Mouse (Mus musculus) CH12.LX (cell line): ENCODE measurements around the gene Samd4b. TPM values are rescaled to one million over a fixed set of nuclear protein-coding genes. Genes with fewer than 3 reads are reported as not detected.

Experiments used
- DNase-seq: peaks from one replicate; pipeline ENCODE4 v3.0.0-alpha.2; 2013; ENCODE audit errors: extremely low read depth
- H3K27ac ChIP-seq: 2 replicates; pipeline ENCODE4 v1.5.1; 2012; ENCODE audit warnings: low read depth, mild to moderate bottlenecking, control low read depth, moderate library complexity; ENCODE audit not compliant: insufficient read depth
- H3K27me3 ChIP-seq: replicated peaks from 2 replicates; pipeline ENCODE3; 2012; ENCODE audit warnings: inconsistent platforms
- H3K36me3 ChIP-seq, 2 experiments: replicated peaks in 1 of 2; 2 replicates each; pipeline versions ENCODE3 to v1.6.1; 2012; ENCODE audit warnings: inconsistent platforms in 1 of 2, low read length in 1 of 2, mild to moderate bottlenecking in 1 of 2, mixed read lengths in 1 of 2, moderate library complexity in 1 of 2; ENCODE audit not compliant: control insufficient read depth in 1 of 2, insufficient read depth in 1 of 2
- H3K4me1 ChIP-seq, 2 experiments: 2 replicates each; pipeline ENCODE4 v1.6.1; 2012; ENCODE audit warnings: inconsistent platforms in 1 of 2, moderate library complexity in 1 of 2; ENCODE audit not compliant: insufficient read depth in 2 of 2, control insufficient read depth in 1 of 2
- H3K4me2 ChIP-seq: 2 replicates; pipeline ENCODE4 v1.6.1; 2012; ENCODE audit warnings: low read depth, mild to moderate bottlenecking, control low read depth; ENCODE audit not compliant: poor library complexity, insufficient read depth, severe bottlenecking
- H3K4me3 ChIP-seq, 3 experiments: fragments of 150-350 bp in 1 of 3; sonication (generic) in 1 of 3; replicated peaks in 1 of 3; 2 replicates each; pipeline versions ENCODE3 to v1.5.1; 2011 to 2012; ENCODE audit warnings: low read depth in 2 of 3, low read length in 2 of 3, mild to moderate bottlenecking in 2 of 3, moderate library complexity in 2 of 3, control low read depth in 1 of 3, improper control_type of control experiment in 1 of 3, inconsistent platforms in 1 of 3, mixed read lengths in 1 of 3; ENCODE audit not compliant: poor library complexity in 1 of 3
- H3K79me2 ChIP-seq: replicated peaks from 2 replicates; pipeline ENCODE4 v1.6.1; 2012; ENCODE audit warnings: mild to moderate bottlenecking, moderate library complexity; ENCODE audit not compliant: control insufficient read depth, poor library complexity, insufficient read depth, severe bottlenecking; ENCODE audit errors: extremely low read depth
- H3K9ac ChIP-seq: 2 replicates; pipeline ENCODE4 v1.6.1; 2012; ENCODE audit warnings: low read depth, mild to moderate bottlenecking, control low read depth, moderate library complexity; ENCODE audit not compliant: insufficient read depth
- H3K9me3 ChIP-seq: replicated peaks from 2 replicates; pipeline ENCODE3; 2012; ENCODE audit warnings: low read length, inconsistent platforms, mixed read lengths
- BHLHE40 ChIP-seq: IDR thresholded peaks from 2 replicates; pipeline ENCODE4 v1.6.1; 2011; ENCODE audit warnings: mild to moderate bottlenecking, low read depth, low read length, improper control_type of control experiment
- CHD2 ChIP-seq: IDR thresholded peaks from 2 replicates; pipeline ENCODE4 v1.6.1; 2011; ENCODE audit warnings: low read length, improper control_type of control experiment
- E2F4 ChIP-seq: IDR thresholded peaks from 2 replicates; pipeline ENCODE4 v1.6.1; 2011; ENCODE audit warnings: low read depth, low read length, improper control_type of control experiment; ENCODE audit not compliant: insufficient replicate concordance
- ETS1 ChIP-seq: conservative IDR thresholded peaks from 2 replicates; pipeline ENCODE4 v1.6.1; 2012; ENCODE audit warnings: low read depth, mild to moderate bottlenecking, inconsistent platforms, low read length, improper control_type of control experiment, moderate library complexity
- GABPA ChIP-seq: IDR thresholded peaks from 2 replicates; pipeline ENCODE4 v1.6.1; 2012; ENCODE audit warnings: low read depth, low read length, improper control_type of control experiment, inconsistent platforms; ENCODE audit not compliant: insufficient replicate concordance
- HCFC1 ChIP-seq: IDR thresholded peaks from 2 replicates; pipeline ENCODE4 v1.6.1; 2012; ENCODE audit warnings: low read depth, mild to moderate bottlenecking, inconsistent platforms, low read length, improper control_type of control experiment
- IRF4 ChIP-seq: IDR thresholded peaks from 2 replicates; pipeline ENCODE4 v1.6.1; 2014; ENCODE audit warnings: low read depth, mild to moderate bottlenecking, inconsistent platforms, low read length, improper control_type of control experiment
- JUND ChIP-seq: conservative IDR thresholded peaks from 2 replicates; pipeline ENCODE4 v1.6.1; 2011; ENCODE audit warnings: low read depth, low read length, improper control_type of control experiment
- MAX ChIP-seq: IDR thresholded peaks from 2 replicates; pipeline ENCODE4 v1.6.1; 2011; ENCODE audit warnings: low read length, improper control_type of control experiment
- MAZ ChIP-seq: IDR thresholded peaks from 2 replicates; pipeline ENCODE4 v1.6.1; 2012; ENCODE audit warnings: low read depth, mild to moderate bottlenecking, inconsistent platforms, low read length, improper control_type of control experiment, moderate library complexity
- MEF2A ChIP-seq: IDR thresholded peaks from 2 replicates; pipeline ENCODE4 v1.6.1; 2014; ENCODE audit warnings: low read depth, mild to moderate bottlenecking, inconsistent platforms, low read length, improper control_type of control experiment, borderline replicate concordance
- MYC ChIP-seq: IDR thresholded peaks from 2 replicates; pipeline ENCODE4 v1.6.1; 2011; ENCODE audit warnings: low read depth, mild to moderate bottlenecking, improper control_type of control experiment, low read length
- NELFE ChIP-seq: IDR thresholded peaks from 2 replicates; pipeline ENCODE4 v1.6.1; 2011; ENCODE audit warnings: low read depth, low read length, improper control_type of control experiment
- NRF1 ChIP-seq: IDR thresholded peaks from 2 replicates; pipeline ENCODE4 v1.6.1; 2014; ENCODE audit warnings: low read depth, mild to moderate bottlenecking, inconsistent platforms, low read length, improper control_type of control experiment, moderate library complexity
- POLR2A ChIP-seq: IDR thresholded peaks from 2 replicates; pipeline ENCODE4 v1.6.1; 2011; ENCODE audit warnings: low read depth, mild to moderate bottlenecking, improper control_type of control experiment, low read length
- POLR2AphosphoS2 ChIP-seq: IDR thresholded peaks from 2 replicates; pipeline ENCODE4 v1.6.1; 2011; ENCODE audit warnings: low read depth, low read length, improper control_type of control experiment
- RAD21 ChIP-seq: IDR thresholded peaks from 2 replicates; pipeline ENCODE4 v1.6.1; 2011; ENCODE audit warnings: low read depth, mild to moderate bottlenecking, low read length, improper control_type of control experiment, moderate library complexity
- RCOR1 ChIP-seq: conservative IDR thresholded peaks from 2 replicates; pipeline ENCODE4 v1.6.1; 2012; ENCODE audit warnings: low read depth, mild to moderate bottlenecking, inconsistent platforms, low read length, improper control_type of control experiment
- SIN3A ChIP-seq: IDR thresholded peaks from 2 replicates; pipeline ENCODE4 v1.6.1; 2012; ENCODE audit warnings: low read length, improper control_type of control experiment, inconsistent platforms
- SMC3 ChIP-seq: IDR thresholded peaks from 2 replicates; pipeline ENCODE4 v1.6.1; 2011; ENCODE audit warnings: low read depth, low read length, improper control_type of control experiment
- TBP ChIP-seq: conservative IDR thresholded peaks from 2 replicates; pipeline ENCODE4 v1.6.1; 2011; ENCODE audit warnings: low read depth, low read length, improper control_type of control experiment
- UBTF ChIP-seq: IDR thresholded peaks from 2 replicates; pipeline ENCODE4 v1.6.1; 2012; ENCODE audit warnings: low read depth, mild to moderate bottlenecking, inconsistent platforms, low read length, improper control_type of control experiment, moderate library complexity
- USF1 ChIP-seq: IDR thresholded peaks from 2 replicates; pipeline ENCODE4 v1.6.1; 2014; ENCODE audit warnings: low read depth, mild to moderate bottlenecking, inconsistent platforms, low read length, improper control_type of control experiment
- USF2 ChIP-seq: conservative IDR thresholded peaks from 2 replicates; pipeline ENCODE4 v1.6.1; 2011; ENCODE audit warnings: low read depth, low read length, improper control_type of control experiment
- ZKSCAN1 ChIP-seq: IDR thresholded peaks from 2 replicates; pipeline ENCODE4 v1.6.1; 2012; ENCODE audit warnings: low read depth, inconsistent platforms, low read length, improper control_type of control experiment, borderline replicate concordance
- ZMIZ1 ChIP-seq: IDR thresholded peaks from 2 replicates; pipeline ENCODE4 v1.6.1; 2012; ENCODE audit warnings: low read depth, mild to moderate bottlenecking, inconsistent platforms, low read length, improper control_type of control experiment
- ZNF384 ChIP-seq: IDR thresholded peaks from 2 replicates; pipeline ENCODE4 v1.6.1; 2012; ENCODE audit warnings: low read depth, low read length, improper control_type of control experiment, inconsistent platforms
- dilution Hi-C: fragments of 300-500 bp; cut with MboI; formaldehyde crosslinking; loops from 2 replicates; pipeline ENCODE4 v1.14.3; 2020; ENCODE audit warnings: low sequenced_read_pairs; ENCODE audit not compliant: extremely low pct_unique_long_range_greater_than_20kb, extremely low pct_ligation_motif_present
- in situ Hi-C: fragments of 300-500 bp; cut with MboI; formaldehyde crosslinking; loops from 3 replicates; pipeline ENCODE4 v1.14.3; 2019; ENCODE audit warnings: low sequenced_read_pairs, low pct_ligation_motif_present, low pct_unique_long_range_greater_than_20kb, mixed read lengths
- polyA plus RNA-seq: library from polyadenylated mRNA; unstranded; fragments of >175 nt; gene quantifications from 2 replicates; pipeline ENCODE4 v1.2.1, GENCODE M21; 2012; ENCODE audit warnings: low read depth; ENCODE audit not compliant: insufficient read length
- total RNA-seq, 2 experiments: library from RNA; depleted of rRNA; stranded (reverse); fragments of 300-350 nt in 1 of 2; fragments of >200 nt in 1 of 2; gene quantifications; 2 replicates each; pipeline ENCODE4 v1.2.3; 2012 to 2014

The Samd4b gene
- total and polyA plus RNA-seq, 3 experiments = 3.7 to 24.6 (median 10.0) TPM

DNA sequence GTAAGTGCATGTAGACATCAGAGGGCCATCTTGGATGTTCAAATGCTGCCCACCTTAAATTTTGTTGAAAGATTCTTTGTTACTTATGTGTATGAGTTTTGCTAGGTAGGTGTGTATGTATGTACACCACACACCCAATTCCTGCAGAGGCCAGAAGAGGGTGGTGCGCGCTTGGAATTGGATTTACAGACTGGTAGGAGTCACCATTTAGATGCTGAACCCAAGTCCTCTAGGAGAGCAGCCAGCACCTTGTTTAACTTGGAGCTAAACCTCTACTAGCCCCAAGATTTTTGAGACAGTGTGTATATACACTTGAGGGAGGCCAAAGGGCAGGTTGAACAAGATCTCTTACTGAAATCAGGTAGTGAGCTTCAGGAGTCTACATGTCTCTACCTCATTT is 244.7 kb downstream of the Samd4b start (continued):
- TF ChIP-seq POLR2A (no peak), POLR2AphosphoS2 (no peak), RAD21 (no peak), ZMIZ1 (no peak), SIN3A (no peak)

DNA sequence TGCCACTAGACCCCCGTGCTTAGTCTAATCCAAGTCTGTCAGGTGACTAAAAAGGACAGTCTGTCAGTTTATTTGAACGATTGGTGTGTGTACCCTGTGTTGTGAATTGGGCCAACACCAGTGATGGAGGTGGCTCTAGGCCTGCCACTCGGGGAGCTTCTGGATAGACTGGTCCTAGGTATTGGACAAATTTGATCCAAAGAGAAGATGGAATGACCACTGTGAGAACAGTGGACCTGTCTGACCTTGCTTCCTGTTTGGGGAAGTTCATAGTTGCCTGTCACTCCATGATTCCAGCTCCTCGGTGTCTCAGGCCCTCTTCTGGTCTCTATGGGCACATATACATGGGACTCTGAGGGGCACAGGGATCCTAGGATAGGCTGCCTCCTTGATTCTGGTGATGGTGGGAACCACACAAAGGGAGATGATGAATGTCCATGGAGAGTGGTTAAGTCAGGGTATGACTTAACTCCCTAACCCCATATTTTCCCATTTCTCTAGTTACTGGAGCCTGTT is 246.2 kb downstream of the Samd4b start:
- in situ Hi-C loops (no loop called here), dilution Hi-C loops (no loop called here)
- H3K27me3 ChIP-seq = no peaks in the 10 kb centered on the region
- TF ChIP-seq E2F4 (no peak), NELFE (no peak), MEF2A (no peak), IRF4 (no peak), ZMIZ1 (no peak), RCOR1 (no peak), MAZ (no peak), HCFC1 (no peak), USF1 (no peak), JUND (no peak)
- H3K9ac ChIP-seq = peak overlapping the region; percentile 99
- no peaks in the 10 kb centered on the region for H3K9me3 ChIP-seq
- H3K4me3 ChIP-seq = peak overlapping the region; percentile 70 to 99 (median 72)
- peaks cover 31 to 37% of the 10 kb centered on the region in 2 experiments for H3K36me3 ChIP-seq
- peaks cover 17% of the 10 kb centered on the region for H3K79me2 ChIP-seq
- peak overlapping the region; percentile 85 for H3K4me2 ChIP-seq
- peaks cover 12 to 36% of the 10 kb centered on the region in 2 experiments for H3K4me1 ChIP-seq
- H3K27ac ChIP-seq = no peak overlapping the region; the same call in 1 of the 2 replicates
- DNase-seq = no peak

DNA sequence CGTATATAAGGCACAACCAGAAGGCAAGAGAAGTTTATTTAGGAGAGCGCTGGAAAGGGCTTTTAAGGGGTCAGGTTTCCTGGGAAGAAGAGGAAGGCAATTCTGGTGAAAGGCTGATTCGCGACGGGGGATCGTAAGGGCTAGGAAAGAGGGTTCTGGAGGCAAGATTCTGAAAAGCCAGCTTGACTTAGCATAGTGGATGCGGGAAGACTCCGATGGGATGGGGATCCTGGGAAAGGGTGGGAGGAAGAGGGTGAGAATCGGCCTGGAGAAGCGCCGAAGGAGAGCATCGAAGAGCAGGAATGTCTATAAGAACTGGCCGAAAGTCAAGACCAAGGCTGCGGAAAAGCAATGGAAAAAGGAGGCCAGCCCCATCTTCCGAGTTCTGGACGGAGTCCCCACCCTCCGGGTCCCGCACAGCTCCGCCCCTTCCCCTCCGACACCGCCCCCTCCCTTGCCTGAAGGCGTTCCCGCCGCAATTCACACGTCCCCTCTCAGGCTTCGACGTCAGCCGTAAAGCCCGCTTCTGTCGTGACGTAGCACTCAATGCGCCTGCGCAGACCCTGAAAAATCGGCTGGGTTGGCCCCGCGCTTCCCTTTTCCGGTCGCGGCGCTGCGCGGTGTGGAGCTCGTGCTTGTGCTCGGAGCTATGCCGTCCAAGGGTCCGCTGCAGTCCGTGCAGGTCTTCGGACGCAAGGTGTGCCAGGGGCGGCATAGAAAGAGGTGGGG is 247.6 kb downstream of the Samd4b start, which contains the start of gene Rps16:
TSS of gene Rps16 (plus strand) at position 498 of the 729 bp plus-strand sequence.
- dilution Hi-C loops = no loop called here
- H3K4me3 ChIP-seq = peak within 1 kb of the TSS; percentile 70 to 99 (median 80)
- peak within 1 kb of the TSS; percentile 99 for H3K9ac ChIP-seq
- in situ Hi-C loops = no loop called here
- peak within 1 kb of the TSS; percentile 70 for H3K27ac ChIP-seq
- no peaks in the 10 kb centered on the region for H3K9me3 ChIP-seq
- H3K27me3 ChIP-seq = no peaks in the 10 kb centered on the region
- peaks cover 12 to 36% of the 10 kb centered on the region in 2 experiments for H3K4me1 ChIP-seq
- peak; percentile 97 for DNase-seq
- H3K4me2 ChIP-seq = peak within 1 kb of the TSS; percentile 85
- H3K79me2 ChIP-seq = peaks cover 17% of the 10 kb centered on the region
- H3K36me3 ChIP-seq = peaks cover 31 to 36% of the 10 kb centered on the region in 2 experiments
- TF ChIP-seq RCOR1 = no peak; the same call in 1 of the 2 replicates
- TF ChIP-seq USF1 = no peak
- peak; percentile 69; the same call in 1 of the 2 replicates for TF ChIP-seq MAX
- no peak for TF ChIP-seq USF2
- peak; percentile 26 for TF ChIP-seq MEF2A
- TF ChIP-seq TBP = peak; percentile 87
- TF ChIP-seq SMC3 = no peak
- peak; percentile 36; the same call in 1 of the 2 replicates for TF ChIP-seq GABPA
- peak; percentile 90 for TF ChIP-seq NRF1
- TF ChIP-seq JUND = no peak
- no peak for TF ChIP-seq ZKSCAN1
- TF ChIP-seq MAZ = peak; percentile 98
- no peak for TF ChIP-seq UBTF
- TF ChIP-seq CHD2 = peak; percentile 58; the same call in 1 of the 2 replicates
- 0 out of 2 replicates have a peak, but pooled peaks have one; percentile 4 for TF ChIP-seq BHLHE40
- TF ChIP-seq ETS1 = peak; percentile 26; the same call in 1 of the 2 replicates
- TF ChIP-seq RAD21 = no peak
- TF ChIP-seq ZNF384 = 0 out of 2 replicates have a peak, but pooled peaks have one; percentile 35
- TF ChIP-seq SIN3A = no peak; the same call in 1 of the 2 replicates
- peak; percentile 85; the same call in 1 of the 2 replicates for TF ChIP-seq MYC
